Mouse (Mus musculus) liver, embryonic 15.5 days (tissue): ENCODE data around the gene Ifngr2. TPM values are rescaled to one million over a fixed set of nuclear protein-coding genes. Genes with fewer than 3 reads are reported as not detected.
"Not testable (repeated sequence)": the region's sequence is repeated elsewhere in the genome, so short reads cannot be mapped to it uniquely, and the experiment has no call there.

Experiments
- ATAC-seq: fragments of 200-750 bp; cut with Nextera tagmentation; 2 replicates; pipeline ENCODE4 v1.8.0; 2017; ENCODE audit warnings: moderate number of reproducible peaks, mild to moderate bottlenecking, moderate library complexity; ENCODE audit not compliant: insufficient read depth
- H3K27ac ChIP-seq: fragments of 300-500 bp; sonication (generic); replicated peaks from 2 replicates; pipeline ENCODE4 v1.5.1; 2015; ENCODE audit warnings: mild to moderate bottlenecking, inconsistent platforms
- H3K27me3 ChIP-seq: fragments of 300-500 bp; sonication (generic); 2 replicates; pipeline ENCODE4 v1.6.1; 2015; ENCODE audit warnings: mild to moderate bottlenecking, inconsistent platforms
- H3K36me3 ChIP-seq: fragments of 300-500 bp; sonication (generic); replicated peaks from 2 replicates; pipeline ENCODE4 v1.6.1; 2015; ENCODE audit warnings: moderate library complexity, mild to moderate bottlenecking, inconsistent platforms
- H3K4me1 ChIP-seq: fragments of 300-500 bp; sonication (generic); replicated peaks from 2 replicates; pipeline ENCODE4 v1.6.1; 2015; ENCODE audit warnings: inconsistent platforms
- H3K4me2 ChIP-seq: fragments of 300-500 bp; sonication (generic); 2 replicates; pipeline ENCODE4 v1.6.1; 2015; ENCODE audit warnings: moderate library complexity, mild to moderate bottlenecking, inconsistent platforms
- H3K4me3 ChIP-seq: fragments of 300-500 bp; sonication (generic); replicated peaks from 2 replicates; pipeline ENCODE4 v1.5.1; 2015; ENCODE audit warnings: mild to moderate bottlenecking, inconsistent platforms
- H3K9ac ChIP-seq: fragments of 300-500 bp; sonication (generic); 2 replicates; pipeline ENCODE4 v1.6.1; 2015; ENCODE audit warnings: moderate library complexity, mild to moderate bottlenecking, inconsistent platforms
- H3K9me3 ChIP-seq: fragments of 300-500 bp; sonication (generic); replicated peaks from 2 replicates; pipeline ENCODE4 v1.6.1; 2016; ENCODE audit warnings: inconsistent platforms
- WGBS: fragments of 180-500 bp; shearing (Covaris S2); methylation state at CpG from one replicate; pipeline ENCODE4 v1.1.7; 2015; ENCODE audit warnings: mixed read lengths; ENCODE audit not compliant: insufficient replicate concordance; 5-methylcytosine and 5-hydroxymethylcytosine counted together
- polyA plus RNA-seq: library from polyadenylated mRNA; unstranded; fragments of >200 nt; fragmentation: Nextera tagmentation; extraction: Ambion mirVana; gene quantifications from 2 replicates; pipeline ENCODE4 v1.2.1, GENCODE M21; 2015

The Ifngr2 gene
- polyA plus RNA-seq, 1 experiment from 2014 or later: 16.1 TPM

DNA sequence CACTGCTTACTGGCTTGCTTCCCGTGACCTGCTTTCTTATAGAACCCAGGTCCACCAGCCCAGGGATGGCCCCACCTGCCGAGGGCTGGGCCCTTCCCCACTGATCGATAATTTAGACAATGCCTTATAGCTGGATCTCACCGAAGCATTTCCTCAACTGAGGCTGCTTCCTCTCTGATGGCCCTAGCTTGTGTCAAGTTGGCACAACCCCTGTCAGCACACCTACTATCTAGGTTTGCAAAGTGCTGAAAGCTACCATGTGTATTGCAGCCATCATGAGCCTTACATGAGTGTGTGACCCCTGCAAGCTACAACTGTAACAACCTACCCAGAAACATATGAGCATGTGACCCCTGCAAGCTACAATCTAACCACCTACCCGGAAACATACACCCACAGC lies 22.7 kb upstream of the Ifngr2 start:
- WGBS: 40% methylated on average over 5 of the region's 5 CpGs
- Histone ChIP-seq H3K4me3 (no peak overlapping the region), H3K9me3 (no peaks in the 10 kb centered on the region), H3K4me2 (no peak overlapping the region), H3K9ac (no peak overlapping the region), H3K27ac (no peak overlapping the region), H3K4me1 (peaks cover 37% of the 10 kb centered on the region), H3K36me3 (no peaks in the 10 kb centered on the region), H3K27me3 (peaks cover 33% of the 10 kb centered on the region)
- no peak for ATAC-seq

DNA sequence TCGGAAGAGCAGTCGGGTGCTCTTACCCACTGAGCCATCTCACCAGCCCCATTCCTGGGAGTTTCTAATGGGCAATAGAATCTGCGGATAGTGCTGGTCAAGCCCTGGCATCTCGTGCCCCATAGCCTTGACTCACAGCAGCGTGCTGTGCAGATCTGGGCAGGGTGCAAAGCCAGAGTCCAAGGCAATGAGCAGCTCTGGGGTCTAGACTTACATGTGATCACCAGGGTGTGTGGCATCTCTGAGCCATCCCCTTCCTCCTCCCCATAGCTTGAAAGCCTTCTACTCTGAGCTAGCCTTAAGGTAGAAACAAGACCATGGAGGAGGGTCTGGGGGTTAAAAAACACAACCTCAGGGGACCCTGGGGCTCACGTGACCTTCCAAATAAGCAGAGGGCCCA lies 20.6 kb upstream of the Ifngr2 start:
- H3K4me3 ChIP-seq: no peak overlapping the region
- H3K27me3 ChIP-seq: peaks cover 26% of the 10 kb centered on the region
- no peaks in the 10 kb centered on the region for H3K9me3 ChIP-seq
- WGBS: 87% methylated on average over 6 of the region's 6 CpGs
- H3K27ac ChIP-seq: peak overlapping the region; percentile 11; the same call in 1 of the 2 replicates
- peaks cover 37% of the 10 kb centered on the region for H3K4me1 ChIP-seq
- H3K36me3 ChIP-seq: no peaks in the 10 kb centered on the region
- no peak for ATAC-seq
- no peak overlapping the region for H3K4me2 ChIP-seq
- H3K9ac ChIP-seq: no peak overlapping the region

DNA sequence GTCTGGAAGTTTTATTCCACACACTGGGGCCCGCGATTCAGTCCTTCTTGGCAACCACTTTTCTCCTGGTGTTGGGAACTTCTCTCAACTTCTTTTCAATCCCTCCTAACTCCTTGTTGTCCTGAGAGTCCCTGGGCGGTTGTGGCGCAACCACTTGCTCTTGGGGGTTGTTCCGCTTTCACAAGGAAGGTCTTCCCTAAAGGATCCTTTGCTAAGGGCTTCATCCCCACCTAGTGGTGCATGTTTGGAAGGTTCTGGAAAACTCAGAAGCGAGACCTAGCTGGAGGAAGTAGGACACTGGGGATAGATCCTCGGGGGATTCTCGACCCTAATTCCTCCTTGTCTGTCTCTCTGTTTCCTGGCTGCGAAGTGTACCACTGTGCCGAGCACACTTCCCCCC lies 19.8 kb upstream of the Ifngr2 start:
- Histone ChIP-seq H3K4me2 (peak overlapping the region; percentile 36), H3K36me3 (no peaks in the 10 kb centered on the region), H3K9me3 (no peaks in the 10 kb centered on the region), H3K27ac (peak overlapping the region; percentile 48; the same call in 1 of the 2 replicates), H3K27me3 (peaks cover 23% of the 10 kb centered on the region), H3K4me1 (peaks cover 34% of the 10 kb centered on the region), H3K4me3 (no peak overlapping the region), H3K9ac (no peak overlapping the region)
- WGBS: 50% methylated on average over 10 of the region's 10 CpGs
- no peak for ATAC-seq

DNA sequence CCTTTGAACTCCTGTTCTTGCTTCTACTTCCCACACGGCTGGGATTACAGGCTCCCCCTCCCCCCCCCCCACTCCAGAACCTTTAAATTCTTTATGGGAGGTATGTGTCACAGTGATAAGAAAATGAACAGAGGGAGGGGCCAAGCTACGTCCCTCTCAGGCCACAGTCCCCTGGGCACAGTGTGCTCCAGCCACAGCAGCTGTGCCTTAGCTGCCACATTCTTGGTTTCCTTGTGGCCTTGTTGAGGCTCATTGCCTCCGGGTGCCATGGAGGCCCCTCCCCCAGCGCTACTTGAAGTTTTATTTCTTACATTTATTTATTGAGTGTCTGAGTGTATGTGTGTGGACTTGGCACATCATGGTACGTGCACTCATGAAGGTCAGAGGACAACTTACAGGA lies 19.4 kb upstream of the Ifngr2 start:
- H3K9ac ChIP-seq: peak overlapping the region; percentile 18; the same call in 1 of the 2 replicates
- no peaks in the 10 kb centered on the region for H3K9me3 ChIP-seq
- WGBS: 29% methylated on average over 5 of the region's 5 CpGs
- H3K4me2 ChIP-seq: peak overlapping the region; percentile 36
- peaks cover 21% of the 10 kb centered on the region for H3K27me3 ChIP-seq
- peak; percentile 37; the same call in 1 of the 2 replicates for ATAC-seq
- no peak overlapping the region for H3K4me3 ChIP-seq
- peaks cover 37% of the 10 kb centered on the region for H3K4me1 ChIP-seq
- H3K27ac ChIP-seq: peak overlapping the region; percentile 48; the same call in 1 of the 2 replicates
- no peaks in the 10 kb centered on the region for H3K36me3 ChIP-seq

DNA sequence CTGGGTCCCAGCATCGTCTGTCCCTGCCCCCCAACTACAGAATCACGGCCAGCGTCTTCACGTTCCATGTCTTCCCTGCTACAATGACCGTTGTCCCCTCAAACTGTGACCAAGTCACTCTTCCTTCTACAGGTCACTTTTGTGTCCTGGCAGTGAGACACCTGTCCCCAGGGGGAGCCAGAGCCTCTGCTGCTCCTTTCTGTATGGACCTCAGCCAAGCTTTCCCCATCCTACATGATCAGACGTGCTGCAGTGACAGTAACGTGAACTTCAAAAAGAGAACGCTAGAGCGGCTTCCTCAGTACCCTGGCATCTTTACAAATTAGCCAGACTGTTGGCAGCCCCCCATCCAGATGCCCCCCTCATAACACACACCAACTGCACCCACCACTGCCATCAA lies 18.3 kb upstream of the Ifngr2 start:
- no peak overlapping the region for H3K27ac ChIP-seq
- no peak for ATAC-seq
- WGBS: 74% methylated on average over 9 of the region's 9 CpGs
- no peaks in the 10 kb centered on the region for H3K36me3 ChIP-seq
- peaks cover 45% of the 10 kb centered on the region for H3K4me1 ChIP-seq
- peaks cover 21% of the 10 kb centered on the region; the same call in 1 of the 2 replicates for H3K27me3 ChIP-seq
- H3K9ac ChIP-seq: no peak overlapping the region
- H3K4me2 ChIP-seq: no peak overlapping the region
- no peaks in the 10 kb centered on the region for H3K9me3 ChIP-seq
- no peak overlapping the region for H3K4me3 ChIP-seq

DNA sequence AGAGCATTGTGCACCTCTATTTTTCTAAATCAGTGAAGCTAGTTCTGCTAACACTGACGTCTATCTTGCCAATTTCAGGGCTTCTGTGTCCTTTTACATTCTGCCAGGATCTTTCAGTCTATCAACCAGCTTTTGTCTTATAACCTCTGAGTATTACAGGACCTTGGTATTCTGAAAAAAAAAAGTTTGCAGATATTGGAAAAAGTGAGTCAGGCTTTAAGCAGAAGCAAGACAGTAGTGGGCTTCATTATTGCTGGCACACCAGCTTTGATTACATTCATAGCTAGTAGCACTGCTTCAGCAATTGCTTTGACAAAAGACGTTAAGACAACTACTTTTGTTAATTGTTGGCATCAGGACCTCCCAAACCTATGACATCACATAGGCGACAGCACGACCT lies 16.0 kb upstream of the Ifngr2 start:
- peaks cover 33% of the 10 kb centered on the region for H3K27me3 ChIP-seq
- 77% methylated on average over 4 of the region's 4 CpGs for WGBS
- H3K9ac ChIP-seq, ATAC-seq, H3K36me3 ChIP-seq, H3K9me3 ChIP-seq, H3K4me2 ChIP-seq, H3K4me3 ChIP-seq, H3K27ac ChIP-seq: not testable (repeated sequence)
- H3K4me1 ChIP-seq: peaks cover 50% of the 10 kb centered on the region

DNA sequence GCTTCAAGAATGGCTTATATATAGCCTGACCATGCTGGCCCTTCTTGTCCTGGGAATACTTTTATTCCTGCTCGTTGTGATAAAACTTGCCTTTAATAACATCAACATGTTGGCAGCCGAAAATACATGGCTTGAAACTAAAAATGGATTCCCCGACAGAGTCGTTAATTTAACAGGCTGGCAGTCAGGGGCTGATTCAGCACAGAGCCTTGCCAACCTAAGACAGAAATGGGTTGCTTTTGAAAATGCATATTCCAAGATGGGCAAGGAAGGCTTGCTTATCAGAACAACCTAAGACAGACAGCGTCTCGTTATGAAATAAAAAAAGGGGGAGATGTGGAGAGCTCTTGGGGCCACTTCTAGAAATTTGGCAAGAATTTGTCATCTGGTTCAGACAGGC lies 15.0 kb upstream of the Ifngr2 start:
- H3K4me1 ChIP-seq: peaks cover 54% of the 10 kb centered on the region
- H3K9ac ChIP-seq: no peak overlapping the region
- H3K4me3 ChIP-seq: no peak overlapping the region
- H3K36me3 ChIP-seq: no peaks in the 10 kb centered on the region
- 69% methylated on average over 6 of the region's 6 CpGs for WGBS
- peaks cover 33% of the 10 kb centered on the region for H3K27me3 ChIP-seq
- H3K9me3 ChIP-seq: no peaks in the 10 kb centered on the region
- H3K27ac ChIP-seq: no peak overlapping the region
- H3K4me2 ChIP-seq: no peak overlapping the region
- ATAC-seq: no peak

DNA sequence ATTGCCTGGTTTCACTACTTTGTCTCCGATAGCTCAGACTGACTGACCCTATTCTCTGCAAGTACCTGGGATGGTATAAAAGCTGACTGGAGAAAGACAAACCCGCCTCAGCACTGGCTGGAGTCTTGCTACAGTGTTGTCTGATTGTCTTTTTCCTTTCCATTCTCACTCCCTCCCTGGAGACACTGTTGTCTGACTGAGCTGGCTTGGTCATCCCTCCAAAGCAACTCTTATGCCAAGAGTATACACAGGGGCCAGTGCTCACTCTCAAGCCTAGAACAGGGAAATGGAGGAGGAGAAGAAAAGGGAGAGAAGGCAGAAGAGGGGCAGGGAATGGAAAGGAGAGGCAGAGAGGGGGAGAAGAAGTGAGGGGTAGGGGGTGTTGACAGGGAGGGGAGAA lies 14.4 kb upstream of the Ifngr2 start:
- Histone ChIP-seq H3K9me3 (no peaks in the 10 kb centered on the region), H3K27ac (no peak overlapping the region), H3K9ac (no peak overlapping the region), H3K4me1 (peaks cover 54% of the 10 kb centered on the region), H3K4me2 (no peak overlapping the region), H3K36me3 (no peaks in the 10 kb centered on the region), H3K4me3 (no peak overlapping the region), H3K27me3 (peaks cover 33% of the 10 kb centered on the region)
- ATAC-seq: no peak
- 53% methylated on average over 2 of the region's 2 CpGs for WGBS

GRCm38 (mm10) chr16:91533097-91534001 lies 13.5 kb upstream of the Ifngr2 start:
- Histone ChIP-seq H3K4me1 (peaks cover 57% of the 10 kb centered on the region), H3K36me3 (no peaks in the 10 kb centered on the region), H3K4me3 (no peak overlapping the region), H3K27ac (no peak overlapping the region), H3K27me3 (peaks cover 33% of the 10 kb centered on the region), H3K4me2 (peak overlapping the region; percentile 21), H3K9me3 (no peaks in the 10 kb centered on the region), H3K9ac (no peak overlapping the region)
- ATAC-seq: no peak
- whole genome bisulfite sequencing: 33% methylated on average over 23 of the region's 23 CpGs

GRCm38 (mm10) chr16:91534477-91534876 lies 12.4 kb upstream of the Ifngr2 start:
- no peaks in the 10 kb centered on the region for H3K9me3 ChIP-seq
- 35% methylated on average over 13 of the region's 13 CpGs for WGBS
- H3K36me3 ChIP-seq: no peaks in the 10 kb centered on the region
- ATAC-seq: peak; percentile 82
- H3K27ac ChIP-seq: no peak overlapping the region
- H3K4me2 ChIP-seq: no peak overlapping the region
- H3K4me1 ChIP-seq: peaks cover 62% of the 10 kb centered on the region
- no peak overlapping the region for H3K4me3 ChIP-seq
- H3K27me3 ChIP-seq: peaks cover 33% of the 10 kb centered on the region
- no peak overlapping the region for H3K9ac ChIP-seq

GRCm38 (mm10) chr16:91534888-91535287 lies 12.0 kb upstream of the Ifngr2 start:
- no peak overlapping the region for H3K4me2 ChIP-seq
- H3K9ac ChIP-seq: no peak overlapping the region
- ATAC-seq: no peak
- whole genome bisulfite sequencing: 75% methylated on average over 6 of the region's 6 CpGs
- no peaks in the 10 kb centered on the region for H3K9me3 ChIP-seq
- H3K4me3 ChIP-seq: no peak overlapping the region
- no peaks in the 10 kb centered on the region for H3K36me3 ChIP-seq
- no peak overlapping the region for H3K27ac ChIP-seq
- H3K27me3 ChIP-seq: peaks cover 33% of the 10 kb centered on the region
- H3K4me1 ChIP-seq: peaks cover 63% of the 10 kb centered on the region
